Mouse (Mus musculus) lung, postnatal 0 days (tissue): ENCODE measurements around the gene Tmem132d.

Experiments used
- CTCF ChIP-seq: IDR thresholded peaks from 2 replicates; pipeline ENCODE4 v1.5.1; 2016; ENCODE audit warnings: antibody characterized with exemption, mild to moderate bottlenecking
- EP300 ChIP-seq: IDR thresholded peaks from 2 replicates; pipeline ENCODE4 v1.6.1; 2016; ENCODE audit warnings: antibody characterized with exemption, mild to moderate bottlenecking, control low read depth

DNA sequence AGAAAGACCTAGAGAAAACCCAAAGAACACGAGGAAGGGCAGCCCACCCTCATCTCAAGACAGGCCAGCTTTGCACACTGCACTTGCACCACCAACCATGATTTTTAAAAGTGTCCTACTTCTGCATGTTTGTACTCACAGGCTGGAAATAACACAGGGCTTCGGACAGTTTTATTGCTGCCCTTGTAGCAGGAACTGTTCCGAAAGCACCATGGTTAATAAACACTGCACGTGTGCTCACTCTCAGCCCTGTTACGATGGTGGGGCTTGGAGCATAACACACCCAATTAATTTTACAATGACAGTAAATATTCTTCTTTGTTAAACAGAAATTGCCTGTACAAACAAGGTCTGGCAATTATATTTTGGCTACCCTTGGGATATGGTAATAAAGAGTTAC is 357.4 kb downstream of the Tmem132d start:
- TF ChIP-seq CTCF (no peak), EP300 (no peak)
